Mouse (Mus musculus) embryonic fibroblast, embryonic 13.5 days (primary cell): ENCODE data around the gene Parvb.

Experiments used
- CTCF ChIP-seq: IDR thresholded peaks from 2 replicates; pipeline ENCODE4 v1.5.1; 2011; ENCODE audit warnings: mild to moderate bottlenecking, control low read depth, low read length, moderate library complexity, borderline replicate concordance; ENCODE audit not compliant: insufficient read depth
- POLR2A ChIP-seq: IDR thresholded peaks from 2 replicates; pipeline ENCODE4 v1.6.1; 2011; ENCODE audit warnings: low read depth, mild to moderate bottlenecking, control low read depth, low read length, moderate library complexity

DNA sequence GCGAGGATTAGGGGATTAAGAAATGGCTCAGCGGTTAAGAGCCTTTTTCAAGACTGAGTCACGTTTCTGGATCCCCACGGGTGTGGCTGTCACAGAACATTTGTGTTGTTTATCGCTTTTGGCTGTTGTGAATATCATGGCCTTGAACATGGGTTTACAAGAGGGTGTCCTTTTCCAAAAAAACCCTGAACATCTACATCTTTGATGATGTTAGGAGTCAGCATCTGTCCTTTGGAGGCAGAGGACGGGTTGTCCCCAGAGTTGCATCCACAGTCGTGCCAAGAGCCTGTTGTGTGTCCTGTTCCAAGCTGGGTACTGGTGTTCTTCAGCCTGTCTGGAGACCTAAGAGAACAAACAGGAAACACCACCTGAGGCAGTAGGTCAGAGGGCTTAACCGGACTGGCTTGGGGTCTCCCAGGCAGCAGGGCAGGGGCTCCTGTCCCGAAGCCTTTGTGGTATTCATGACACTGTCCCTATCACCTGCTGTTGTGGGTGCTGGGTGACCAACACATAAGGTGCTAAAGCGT lies 37.3 kb downstream of the Parvb start:
- TF ChIP-seq CTCF (no peak), POLR2A (no peak)
